Mouse (Mus musculus) midbrain, embryonic 10.5 days (tissue): ENCODE measurements around the gene Ptdss2. TPM values are rescaled to one million over a fixed set of nuclear protein-coding genes. Genes with fewer than 3 reads are reported as not detected.

Experiments used
- DNase-seq: peaks from one replicate; pipeline ENCODE4 v3.0.0-alpha.2; 2017; ENCODE audit warnings: low spot score
- H3K27ac ChIP-seq: fragments of 300-500 bp; sonication (generic); replicated peaks from 2 replicates; pipeline ENCODE4 v1.5.1; 2016; ENCODE audit warnings: mild to moderate bottlenecking
- H3K27me3 ChIP-seq: fragments of 300-500 bp; sonication (generic); 2 replicates; pipeline ENCODE4 v1.6.1; 2016; ENCODE audit warnings: low read depth, mild to moderate bottlenecking; ENCODE audit not compliant: poor library complexity, severe bottlenecking
- H3K36me3 ChIP-seq: fragments of 300-500 bp; sonication (generic); 2 replicates; pipeline ENCODE4 v1.6.1; 2016; ENCODE audit warnings: mild to moderate bottlenecking, moderate library complexity
- H3K4me1 ChIP-seq: fragments of 300-500 bp; sonication (generic); 2 replicates; pipeline ENCODE4 v1.6.1; 2016
- H3K4me3 ChIP-seq: fragments of 300-500 bp; sonication (generic); 2 replicates; pipeline ENCODE4 v1.5.1; 2016; ENCODE audit warnings: mild to moderate bottlenecking, moderate library complexity
- H3K9me3 ChIP-seq: fragments of 300-500 bp; sonication (generic); replicated peaks from 2 replicates; pipeline ENCODE4 v1.6.1; 2016; ENCODE audit warnings: mild to moderate bottlenecking
- WGBS: fragments of 180-500 bp; shearing (Covaris S2); methylation state at CpG from one replicate; pipeline ENCODE4 v1.1.7; 2016; 5-methylcytosine and 5-hydroxymethylcytosine counted together
- polyA plus RNA-seq: library from polyadenylated mRNA; unstranded; fragments of >200 nt; fragmentation: Nextera tagmentation; extraction: Ambion mirVana; gene quantifications from 2 replicates; pipeline ENCODE4 v1.2.1, GENCODE M21; 2016

Gene Ptdss2
- polyA plus RNA-seq, 1 experiment from 2014 or later, result 94.7 TPM

DNA sequence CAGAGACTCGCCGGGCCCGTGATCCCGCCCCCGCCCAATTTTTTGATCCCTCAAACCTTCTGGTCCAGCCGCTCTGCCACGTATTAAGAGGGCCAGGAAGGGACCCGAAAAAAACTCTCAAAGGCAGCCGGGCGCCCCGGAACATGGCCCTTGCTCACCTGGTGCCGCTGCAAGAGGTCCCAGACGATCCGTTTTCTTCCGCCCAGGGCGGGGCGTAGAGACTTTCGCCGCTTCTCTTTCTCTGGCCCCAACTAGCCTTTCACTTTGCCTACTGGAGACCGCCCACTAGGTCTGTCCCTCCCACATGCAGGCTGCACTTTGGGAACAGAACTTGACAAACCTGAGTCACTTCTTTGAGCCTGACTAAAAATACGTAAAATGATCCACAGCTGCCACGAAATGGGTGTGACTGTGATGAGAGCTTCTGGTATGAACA is 46.4 kb downstream of the Ptdss2 start:
- Histone ChIP-seq H3K27ac (peak overlapping the region; percentile 78), H3K9me3 (no peaks in the 10 kb centered on the region), H3K36me3 (peaks cover 28% of the 10 kb centered on the region), H3K4me1 (peaks cover 36% of the 10 kb centered on the region), H3K4me3 (peak overlapping the region; percentile 55), H3K27me3 (peaks cover 17% of the 10 kb centered on the region; the same call in 1 of the 2 replicates)
- DNase-seq, result peak; percentile 37
- 4% methylated on average over 22 of the region's 22 CpGs for WGBS

DNA sequence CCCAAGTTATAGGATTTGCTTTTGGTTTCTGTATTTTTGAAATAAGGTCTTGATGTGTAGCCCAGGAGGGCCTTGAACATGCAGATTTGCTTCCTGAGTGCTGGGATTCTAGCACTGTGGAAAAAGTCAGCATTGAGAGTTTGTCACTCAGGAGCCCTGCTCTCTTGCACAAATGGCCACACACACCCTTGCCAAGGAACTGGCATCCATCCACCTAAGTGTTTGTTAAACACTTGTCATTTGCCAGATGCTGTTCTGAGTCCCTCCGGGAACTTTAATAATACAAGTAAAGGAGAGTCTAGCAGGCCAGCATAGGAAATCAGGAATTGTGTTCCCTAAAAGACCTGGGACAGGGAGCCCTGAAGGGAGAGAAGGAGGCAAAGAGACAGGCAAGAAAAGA is 47.1 kb downstream of the Ptdss2 start:
- DNase-seq, result no peak
- H3K27ac ChIP-seq, result no peak overlapping the region
- no peaks in the 10 kb centered on the region for H3K9me3 ChIP-seq
- 98% methylated on average over 1 of the region's 1 CpGs for WGBS
- peaks cover 20% of the 10 kb centered on the region for H3K36me3 ChIP-seq
- H3K27me3 ChIP-seq, result peaks cover 17% of the 10 kb centered on the region; the same call in 1 of the 2 replicates
- no peak overlapping the region for H3K4me3 ChIP-seq
- H3K4me1 ChIP-seq, result peaks cover 37% of the 10 kb centered on the region

DNA sequence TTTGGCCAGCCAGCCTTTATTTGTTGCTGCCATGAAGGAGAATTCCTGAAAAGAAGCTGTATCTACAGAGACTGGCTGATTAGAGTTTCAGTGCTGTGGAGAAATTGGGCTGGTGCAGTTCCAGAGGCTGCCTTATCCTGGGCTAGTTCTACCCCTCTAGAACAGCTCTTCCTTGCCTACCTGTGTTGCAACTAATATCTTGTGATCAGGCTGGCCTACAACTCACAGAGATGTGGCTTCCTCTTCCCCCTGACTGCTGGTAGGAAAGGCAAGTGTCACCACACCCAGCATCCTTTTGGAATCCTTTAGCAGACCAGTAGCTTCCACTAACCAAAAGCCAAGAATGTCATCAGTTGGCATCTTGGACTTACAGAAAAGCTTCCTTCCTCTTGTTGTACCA is 47.7 kb downstream of the Ptdss2 start:
- peaks cover 15% of the 10 kb centered on the region for H3K36me3 ChIP-seq
- H3K9me3 ChIP-seq, result no peaks in the 10 kb centered on the region
- peaks cover 17% of the 10 kb centered on the region; the same call in 1 of the 2 replicates for H3K27me3 ChIP-seq
- H3K4me3 ChIP-seq, result no peak overlapping the region
- DNase-seq, result no peak
- H3K27ac ChIP-seq, result no peak overlapping the region
- peaks cover 37% of the 10 kb centered on the region for H3K4me1 ChIP-seq

GRCm38 (mm10) chr7:141172116-141173006 is 50.2 kb downstream of the Ptdss2 start, which contains the start of gene Rnh1:
TSS of gene Rnh1 (minus strand) at chr7:141172857.
- peak; percentile 95 for DNase-seq
- H3K27me3 ChIP-seq, result peaks cover 17% of the 10 kb centered on the region; the same call in 1 of the 2 replicates
- WGBS, result 4% methylated on average over 55 of the region's 55 CpGs

DNA sequence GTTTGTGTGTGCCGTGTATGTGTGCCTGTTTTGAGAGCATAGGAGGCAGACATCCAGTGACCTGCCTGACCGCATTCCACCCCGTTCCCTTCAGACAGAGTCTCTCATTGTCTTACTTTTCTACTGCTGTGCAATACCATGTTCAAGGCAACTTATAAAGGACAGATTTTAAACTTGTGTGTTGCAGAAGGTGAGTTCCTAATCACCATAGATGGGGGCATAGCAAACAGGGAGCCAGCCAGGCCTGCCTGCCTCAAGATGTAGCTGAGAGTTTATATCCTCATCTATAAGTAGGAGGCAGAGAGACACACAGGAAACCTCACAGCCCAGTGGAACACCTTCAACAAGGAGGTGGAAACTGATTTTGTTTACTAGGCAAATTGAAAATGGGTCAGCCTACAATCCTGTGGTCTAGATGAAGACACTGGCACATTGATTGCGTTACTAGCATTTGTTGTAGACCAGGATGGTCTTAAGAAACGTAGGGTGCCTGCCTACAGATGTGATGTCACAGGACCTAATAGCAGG is 51.2 kb downstream of the Ptdss2 start:
- Histone ChIP-seq H3K27me3 (peaks cover 17% of the 10 kb centered on the region; the same call in 1 of the 2 replicates), H3K27ac (peak overlapping the region; percentile 96)
- WGBS, result 85% methylated on average over 5 of the region's 5 CpGs

More at GRCm38 (mm10) chr7:141172116-141173006, 50.2 kb downstream of the Ptdss2 start, which contains the start of gene Rnh1:
- Histone ChIP-seq H3K9me3 (no peaks in the 10 kb centered on the region), H3K27ac (peak within 1 kb of the TSS; percentile 96), H3K4me3 (peak within 1 kb of the TSS; percentile 67), H3K36me3 (no peaks in the 10 kb centered on the region), H3K4me1 (peaks cover 36% of the 10 kb centered on the region)

GRCm38 (mm10) chr7:141175068-141175467 is 52.9 kb downstream of the Ptdss2 start:
- WGBS, result 89% methylated on average over 4 of the region's 4 CpGs
- no peak overlapping the region for H3K27ac ChIP-seq
- peaks cover 16% of the 10 kb centered on the region for H3K4me1 ChIP-seq
- H3K27me3 ChIP-seq, result 0 out of 2 replicates have a peak, but pooled peaks cover 5% of the 10 kb centered on the region
- no peaks in the 10 kb centered on the region for H3K9me3 ChIP-seq
- H3K4me3 ChIP-seq, result no peak overlapping the region
- DNase-seq, result no peak
- no peaks in the 10 kb centered on the region for H3K36me3 ChIP-seq

More for the DNA sequence above, 51.2 kb downstream of the Ptdss2 start:
- peak overlapping the region; percentile 67 for H3K4me3 ChIP-seq
- H3K9me3 ChIP-seq, result no peaks in the 10 kb centered on the region
- no peaks in the 10 kb centered on the region for H3K36me3 ChIP-seq
- no peak for DNase-seq
- H3K4me1 ChIP-seq, result peaks cover 26% of the 10 kb centered on the region

GRCm38 (mm10) chr7:141176173-141176572 is 54.0 kb downstream of the Ptdss2 start:
- peak; percentile 87 for DNase-seq
- Histone ChIP-seq H3K4me1 (peaks cover 16% of the 10 kb centered on the region), H3K36me3 (no peaks in the 10 kb centered on the region), H3K4me3 (no peak overlapping the region), H3K27ac (no peak overlapping the region), H3K27me3 (no peaks in the 10 kb centered on the region), H3K9me3 (no peaks in the 10 kb centered on the region)
- 2% methylated on average over 8 of the region's 8 CpGs for WGBS

DNA sequence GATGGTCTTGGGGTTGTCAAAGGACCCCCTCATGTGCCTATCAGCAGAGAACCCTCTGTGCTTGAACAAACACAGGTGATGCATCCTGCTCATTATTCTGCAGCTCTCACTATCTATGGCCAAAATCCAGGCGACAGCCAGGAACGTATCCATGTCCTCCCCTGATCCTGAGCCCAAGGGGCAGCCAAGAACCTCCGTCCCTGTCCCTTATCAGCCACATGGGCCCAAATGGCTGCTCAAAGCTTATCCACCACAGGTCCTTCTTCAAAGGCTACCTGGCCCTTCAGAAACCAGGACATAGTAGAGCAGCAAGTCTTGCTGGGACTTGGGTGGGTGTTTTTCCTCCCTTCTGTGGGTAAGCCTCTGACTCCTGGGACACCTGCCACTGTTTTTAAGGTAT is 66.0 kb downstream of the Ptdss2 start:
- 85% methylated on average over 3 of the region's 3 CpGs for WGBS
- Histone ChIP-seq H3K36me3 (peaks cover 41% of the 10 kb centered on the region), H3K4me3 (no peak overlapping the region), H3K27ac (no peak overlapping the region), H3K9me3 (no peaks in the 10 kb centered on the region), H3K27me3 (no peaks in the 10 kb centered on the region), H3K4me1 (peaks cover 17% of the 10 kb centered on the region)
- DNase-seq, result no peak

DNA sequence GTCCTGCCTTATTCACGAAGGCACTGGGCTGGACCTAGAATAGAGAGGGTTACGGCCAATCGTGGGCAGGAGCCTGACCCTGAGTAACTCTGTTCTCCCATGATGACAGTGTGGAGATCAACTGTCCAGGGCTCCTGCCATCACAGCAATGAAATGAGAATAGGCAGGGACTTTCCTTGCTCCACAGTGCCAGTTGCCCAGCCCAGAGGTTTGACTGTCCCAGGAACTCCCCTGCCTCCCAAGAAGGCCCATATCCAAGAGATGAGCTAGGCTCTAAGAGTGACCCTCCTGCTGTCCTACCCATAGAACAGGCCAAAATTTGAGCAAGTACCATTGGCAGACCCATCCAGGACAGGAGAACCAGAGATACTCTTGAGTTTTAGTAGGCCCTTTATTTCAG is 66.6 kb downstream of the Ptdss2 start:
- Histone ChIP-seq H3K4me3 (no peak overlapping the region), H3K36me3 (peaks cover 41% of the 10 kb centered on the region), H3K9me3 (no peaks in the 10 kb centered on the region), H3K4me1 (peaks cover 20% of the 10 kb centered on the region), H3K27ac (no peak overlapping the region), H3K27me3 (no peaks in the 10 kb centered on the region)
- 96% methylated on average over 3 of the region's 3 CpGs for WGBS
- DNase-seq, result no peak

GRCm38 (mm10) chr7:141190220-141190619 is 68.0 kb downstream of the Ptdss2 start:
- Histone ChIP-seq H3K4me1 (peaks cover 31% of the 10 kb centered on the region), H3K27me3 (no peaks in the 10 kb centered on the region), H3K27ac (no peak overlapping the region), H3K36me3 (peaks cover 41% of the 10 kb centered on the region), H3K4me3 (no peak overlapping the region), H3K9me3 (no peaks in the 10 kb centered on the region)
- WGBS, result 91% methylated on average over 3 of the region's 3 CpGs
- no peak for DNase-seq

DNA sequence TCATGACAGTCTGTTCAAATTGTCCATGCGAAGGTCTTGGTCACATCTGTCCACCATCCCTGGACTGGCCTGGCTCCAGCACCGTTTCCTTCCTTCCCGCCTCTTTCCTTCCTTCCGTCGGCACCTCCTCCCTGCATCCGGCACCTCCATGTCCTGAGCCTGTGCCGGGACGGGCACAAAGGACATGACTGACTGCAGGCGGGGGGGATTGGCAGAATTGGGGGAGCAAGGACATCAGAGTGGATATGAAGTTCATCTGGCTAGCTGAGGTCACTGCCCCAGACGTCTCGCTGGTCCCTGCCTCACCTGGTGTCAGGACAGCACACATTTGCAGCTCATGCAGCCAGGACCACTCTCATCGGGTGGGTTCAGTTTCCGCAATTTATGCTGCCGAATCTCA is 68.9 kb downstream of the Ptdss2 start:
- peaks cover 39% of the 10 kb centered on the region for H3K4me1 ChIP-seq
- no peak overlapping the region for H3K27ac ChIP-seq
- no peaks in the 10 kb centered on the region for H3K27me3 ChIP-seq
- peaks cover 41% of the 10 kb centered on the region for H3K36me3 ChIP-seq
- H3K4me3 ChIP-seq, result no peak overlapping the region
- H3K9me3 ChIP-seq, result no peaks in the 10 kb centered on the region
- 93% methylated on average over 14 of the region's 14 CpGs for WGBS
- no peak for DNase-seq

DNA sequence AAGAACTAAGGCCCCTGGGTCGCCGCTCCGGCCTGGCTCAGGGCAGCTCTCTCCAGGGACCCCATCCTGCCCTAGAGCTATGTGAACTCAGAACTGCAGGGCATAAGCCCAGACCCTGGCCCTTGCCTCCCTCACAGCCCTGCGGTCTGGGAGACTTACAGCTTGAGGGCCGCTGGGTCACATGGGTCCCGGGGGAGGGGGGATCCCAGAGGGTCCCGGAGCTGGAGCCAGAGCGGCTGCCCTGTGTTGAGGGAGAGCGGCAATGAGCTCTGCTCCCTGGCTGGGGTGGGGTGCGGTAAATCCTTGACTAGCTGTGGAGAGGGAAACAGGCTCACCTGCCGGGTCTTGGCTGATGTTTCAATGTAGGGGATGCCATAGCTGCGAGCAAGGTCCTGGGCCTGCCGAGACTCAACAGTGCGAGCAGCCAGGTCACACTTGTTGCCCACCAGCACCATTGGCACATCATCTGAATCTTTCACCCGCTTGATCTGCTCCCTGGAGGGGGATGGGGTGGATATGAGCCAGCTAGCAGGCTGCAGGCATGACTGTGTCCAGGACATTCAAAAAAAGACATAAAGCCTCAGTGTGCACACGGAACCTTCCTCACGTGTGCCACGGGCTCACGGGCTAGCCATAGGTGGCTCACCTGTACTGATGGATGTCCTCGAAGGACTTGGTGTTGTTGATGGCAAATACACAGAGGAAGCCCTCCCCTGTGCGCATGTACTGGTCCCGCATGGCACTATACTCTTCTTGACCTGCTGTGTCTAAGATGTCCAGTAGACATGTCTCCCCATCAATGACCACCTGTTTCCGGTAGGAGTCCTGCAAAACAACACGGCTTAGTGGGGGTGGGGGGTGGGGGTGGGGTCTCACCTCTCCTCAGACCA is 69.9 kb downstream of the Ptdss2 start:
- H3K9me3 ChIP-seq, result no peaks in the 10 kb centered on the region
- no peaks in the 10 kb centered on the region for H3K27me3 ChIP-seq
- 0 out of 2 replicates have a peak overlapping the region, but pooled peaks have one; percentile 15 for H3K27ac ChIP-seq
- peak overlapping the region; percentile 87 for H3K4me3 ChIP-seq
- peaks cover 41% of the 10 kb centered on the region for H3K36me3 ChIP-seq
- peaks cover 42% of the 10 kb centered on the region for H3K4me1 ChIP-seq
- no peak for DNase-seq
- WGBS, result 92% methylated on average over 24 of the region's 24 CpGs
